Mouse (Mus musculus) macrophage (primary cell): ENCODE results near the gene Thada. TPM values are rescaled to one million over a fixed set of nuclear protein-coding genes. Genes with fewer than 3 reads are reported as not detected.

Experiments
- H3K27ac ChIP-seq: fragments of 350-480 bp; formaldehyde crosslinking; 2 replicates; pipeline ENCODE4 v1.9.0; 2021
- H3K36me3 ChIP-seq: fragments of 350-480 bp; formaldehyde crosslinking; 2 replicates; pipeline ENCODE4 v1.9.0; 2021; ENCODE audit errors: inconsistent target
- H3K4me3 ChIP-seq: fragments of 350-480 bp; formaldehyde crosslinking; 2 replicates; pipeline ENCODE4 v1.9.0; 2021; ENCODE audit errors: inconsistent target
- H3K79me2 ChIP-seq: fragments of 350-480 bp; formaldehyde crosslinking; 2 replicates; pipeline ENCODE4 v1.9.0; 2021; ENCODE audit errors: inconsistent target
- WGBS: methylation state at CpG from one replicate; pipeline ENCODE4 v1.1.7; 2026; ENCODE audit warnings: inconsistent platforms; ENCODE audit not compliant: missing documents; 5-methylcytosine and 5-hydroxymethylcytosine counted together
- polyA plus RNA-seq: library from polyadenylated mRNA; stranded (reverse); fragments of 250-400 nt; gene quantifications from 3 replicates; pipeline ENCODE4 v1.2.4, GENCODE M21; 2018; ENCODE audit warnings: inconsistent platforms

The Thada gene
- polyA plus RNA-seq, 1 experiment from 2014 or later: 6.0 TPM

DNA sequence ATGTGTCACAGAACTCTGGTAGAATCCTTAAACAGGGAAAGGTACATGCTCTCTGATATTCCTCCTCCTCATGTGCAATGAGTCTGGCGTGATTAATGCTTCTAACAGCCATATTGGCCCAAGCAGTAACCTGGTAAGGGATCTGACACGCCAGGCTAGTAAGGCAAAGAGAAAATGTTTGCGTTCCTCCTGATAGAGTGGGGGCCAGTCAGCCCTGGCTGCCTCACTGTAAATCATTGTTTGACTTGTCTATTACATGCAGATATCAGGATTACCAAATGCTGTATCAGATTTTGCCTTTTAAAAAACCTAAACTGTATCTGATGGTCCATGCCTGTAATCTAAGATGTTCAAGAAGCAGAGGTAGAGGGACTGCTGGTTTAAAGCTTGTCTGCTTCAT, 252.5 kb downstream of the Thada start:
- Histone ChIP-seq H3K4me3 (no peak overlapping the region), H3K36me3 (no peaks in the 10 kb centered on the region), H3K79me2 (no peaks in the 10 kb centered on the region), H3K27ac (no peak overlapping the region)
- WGBS: 92% methylated on average over 3 of the region's 3 CpGs

- Histone ChIP-seq H3K4me3 (no peak overlapping the region), H3K36me3 (no peaks in the 10 kb centered on the region), H3K79me2 (no peaks in the 10 kb centered on the region), H3K27ac (no peak overlapping the region)
- 94% methylated on average over 3 of the region's 3 CpGs for WGBS
These were observed 258.4 kb downstream of the Thada start for GRCm38 (mm10) chr17:84207611-84208010.

GRCm38 (mm10) chr17:84206239-84206638, 259.8 kb downstream of the Thada start:
- WGBS: 94% methylated on average over 3 of the region's 3 CpGs
- H3K36me3 ChIP-seq: no peaks in the 10 kb centered on the region
- no peak overlapping the region for H3K27ac ChIP-seq
- H3K4me3 ChIP-seq: no peak overlapping the region
- H3K79me2 ChIP-seq: no peaks in the 10 kb centered on the region

DNA sequence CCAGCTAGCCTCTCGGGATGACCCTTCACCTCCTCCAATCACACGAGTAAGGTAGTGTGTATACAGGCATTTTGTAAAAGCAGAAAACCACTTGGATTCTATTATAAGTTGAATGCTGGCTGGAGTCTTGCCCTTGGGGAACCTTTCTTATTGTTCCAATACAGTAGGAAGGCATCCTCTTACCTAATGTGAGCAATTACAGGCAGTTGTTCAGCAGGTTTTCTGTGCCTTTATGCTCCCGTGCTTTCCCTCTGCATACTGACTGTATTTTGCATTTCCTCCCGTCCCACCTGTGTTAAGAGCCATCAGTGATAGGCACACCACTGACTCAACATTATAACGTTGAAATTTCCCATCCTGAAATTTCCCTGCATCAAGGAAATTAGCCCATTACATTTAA, 261.0 kb downstream of the Thada start:
- WGBS: 94% methylated on average over 5 of the region's 5 CpGs
- H3K27ac ChIP-seq: no peak overlapping the region
- no peaks in the 10 kb centered on the region for H3K79me2 ChIP-seq
- no peaks in the 10 kb centered on the region for H3K36me3 ChIP-seq
- H3K4me3 ChIP-seq: no peak overlapping the region

GRCm38 (mm10) chr17:84203340-84203739, 262.7 kb downstream of the Thada start:
- H3K27ac ChIP-seq: no peak overlapping the region
- whole genome bisulfite sequencing: 94% methylated on average over 7 of the region's 7 CpGs
- no peaks in the 10 kb centered on the region for H3K79me2 ChIP-seq
- H3K36me3 ChIP-seq: no peaks in the 10 kb centered on the region
- no peak overlapping the region for H3K4me3 ChIP-seq

DNA sequence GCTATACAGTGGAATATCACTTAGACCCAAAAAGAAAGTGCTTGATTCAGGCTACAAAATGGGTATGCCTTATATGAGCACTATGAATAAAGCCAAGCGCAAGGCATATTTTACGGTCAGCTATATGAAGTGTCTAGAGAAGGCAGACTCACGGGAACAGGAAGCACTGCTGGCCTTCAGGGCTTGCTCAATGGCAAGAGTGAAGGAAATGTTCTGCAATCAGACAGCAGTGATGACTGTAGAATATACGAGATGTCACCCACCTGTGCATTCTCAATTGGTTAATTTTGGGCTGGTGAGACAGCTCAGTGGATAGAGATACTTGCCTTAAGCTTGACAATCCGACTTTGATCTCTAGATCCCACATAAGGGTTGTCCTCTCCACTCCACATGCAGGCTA, 264.8 kb downstream of the Thada start:
- WGBS: 61% methylated on average over 5 of the region's 5 CpGs
- Histone ChIP-seq H3K36me3 (no peaks in the 10 kb centered on the region), H3K27ac (no peak overlapping the region), H3K4me3 (no peak overlapping the region), H3K79me2 (no peaks in the 10 kb centered on the region)

DNA sequence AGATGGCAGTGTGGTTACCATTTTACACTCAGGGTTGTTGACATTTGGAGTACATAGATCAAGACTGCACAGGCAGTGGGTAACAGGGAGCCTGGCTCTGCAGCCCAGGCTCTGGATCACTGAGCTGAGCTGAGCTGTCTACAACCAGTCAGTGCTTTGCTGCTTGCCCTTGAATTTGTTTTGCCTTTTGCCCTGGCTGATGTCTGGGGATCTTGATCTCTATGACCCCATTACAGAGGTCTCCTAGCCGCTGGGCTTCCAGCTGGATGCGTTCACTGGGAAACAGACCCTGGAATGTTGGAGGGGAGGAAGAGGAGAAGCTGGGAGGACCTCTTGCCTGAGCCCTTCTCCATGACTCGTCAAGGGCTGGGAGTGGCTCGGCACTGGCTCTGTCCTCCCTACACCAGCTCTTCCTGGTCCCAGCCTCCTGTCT, 268.1 kb downstream of the Thada start:
- Histone ChIP-seq H3K27ac (no peak overlapping the region), H3K79me2 (no peaks in the 10 kb centered on the region), H3K36me3 (no peaks in the 10 kb centered on the region), H3K4me3 (no peak overlapping the region)
- WGBS: 100% methylated on average over 3 of the region's 4 CpGs

- Histone ChIP-seq H3K36me3 (peaks cover 6% of the 10 kb centered on the region; the same call in 1 of the 2 replicates), H3K4me3 (no peak overlapping the region), H3K27ac (no peak overlapping the region), H3K79me2 (no peaks in the 10 kb centered on the region)
These were observed 269.7 kb downstream of the Thada start for GRCm38 (mm10) chr17:84196329-84196728.

GRCm38 (mm10) chr17:84195835-84196234, 270.2 kb downstream of the Thada start:
- H3K4me3 ChIP-seq: no peak overlapping the region
- H3K27ac ChIP-seq: no peak overlapping the region
- 88% methylated on average over 3 of the region's 3 CpGs for WGBS
- H3K36me3 ChIP-seq: peaks cover 6% of the 10 kb centered on the region; the same call in 1 of the 2 replicates
- H3K79me2 ChIP-seq: no peaks in the 10 kb centered on the region

DNA sequence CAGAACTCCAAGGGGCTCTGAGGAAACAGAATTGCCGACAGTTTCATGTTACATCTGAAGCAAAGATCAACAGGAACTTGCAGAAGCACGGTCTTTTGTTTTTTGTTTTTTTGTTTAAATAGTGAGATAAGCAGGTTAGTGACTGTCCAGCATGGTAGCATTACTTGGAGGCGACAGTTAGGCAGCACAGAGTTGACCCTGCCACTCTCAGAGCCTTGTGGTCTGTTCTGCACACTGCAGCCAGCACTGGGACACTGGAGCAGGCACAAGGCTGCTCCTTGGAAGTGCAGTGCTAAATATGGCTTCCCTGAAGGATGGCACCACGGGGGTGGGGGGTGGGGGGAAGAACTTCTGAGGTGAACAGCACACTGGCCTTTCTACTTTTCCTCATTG, 271.0 kb downstream of the Thada start:
- WGBS: 63% methylated on average over 4 of the region's 4 CpGs
- H3K79me2 ChIP-seq: no peaks in the 10 kb centered on the region; the same call in 1 of the 2 replicates
- H3K27ac ChIP-seq: no peak overlapping the region
- H3K36me3 ChIP-seq: peaks cover 6% of the 10 kb centered on the region; the same call in 1 of the 2 replicates
- no peak overlapping the region for H3K4me3 ChIP-seq

DNA sequence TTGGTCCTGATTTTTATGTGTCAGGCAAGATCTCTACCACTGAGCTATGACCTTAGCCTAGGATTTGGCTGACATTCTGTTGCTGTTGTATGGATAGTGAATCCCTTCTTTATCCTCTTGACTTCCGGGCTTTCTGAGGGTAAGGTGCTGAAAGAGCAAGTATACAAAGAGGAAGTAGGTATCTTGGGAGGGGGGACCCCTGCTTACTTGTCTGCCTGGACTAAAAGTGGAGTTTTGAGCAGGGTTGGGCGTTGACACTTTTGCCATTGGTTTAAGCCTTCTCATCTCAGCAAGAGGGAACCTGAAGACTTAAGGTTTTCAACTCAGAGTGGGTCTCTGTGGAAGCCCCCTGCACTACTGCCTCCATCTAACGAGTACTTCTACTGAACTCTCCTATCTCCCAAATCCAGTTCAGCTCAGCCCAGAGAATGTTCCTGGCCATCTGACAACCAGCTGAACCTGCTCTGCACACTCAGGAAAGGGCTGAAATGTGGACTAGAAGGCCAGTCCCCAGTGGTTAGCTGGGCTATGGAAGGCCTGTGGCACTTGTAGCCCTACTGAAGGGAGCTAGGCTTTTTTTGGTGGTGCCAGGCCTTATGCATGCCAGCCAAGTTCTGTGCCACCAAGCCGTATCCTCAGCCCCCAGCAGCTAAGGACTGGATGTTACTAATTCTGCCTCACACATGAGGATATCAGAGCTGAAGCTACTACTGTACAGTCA, 271.6 kb downstream of the Thada start:
- no peak overlapping the region for H3K27ac ChIP-seq
- peaks cover 6% of the 10 kb centered on the region; the same call in 1 of the 2 replicates for H3K36me3 ChIP-seq
- no peaks in the 10 kb centered on the region; the same call in 1 of the 2 replicates for H3K79me2 ChIP-seq
- H3K4me3 ChIP-seq: no peak overlapping the region
- WGBS: 70% methylated on average over 4 of the region's 4 CpGs

GRCm38 (mm10) chr17:84193411-84193810, 272.6 kb downstream of the Thada start:
- H3K27ac ChIP-seq: no peak overlapping the region
- peaks cover 6% of the 10 kb centered on the region; the same call in 1 of the 2 replicates for H3K36me3 ChIP-seq
- no peak overlapping the region for H3K4me3 ChIP-seq
- H3K79me2 ChIP-seq: no peaks in the 10 kb centered on the region; the same call in 1 of the 2 replicates
- WGBS: 96% methylated on average over 9 of the region's 9 CpGs

DNA sequence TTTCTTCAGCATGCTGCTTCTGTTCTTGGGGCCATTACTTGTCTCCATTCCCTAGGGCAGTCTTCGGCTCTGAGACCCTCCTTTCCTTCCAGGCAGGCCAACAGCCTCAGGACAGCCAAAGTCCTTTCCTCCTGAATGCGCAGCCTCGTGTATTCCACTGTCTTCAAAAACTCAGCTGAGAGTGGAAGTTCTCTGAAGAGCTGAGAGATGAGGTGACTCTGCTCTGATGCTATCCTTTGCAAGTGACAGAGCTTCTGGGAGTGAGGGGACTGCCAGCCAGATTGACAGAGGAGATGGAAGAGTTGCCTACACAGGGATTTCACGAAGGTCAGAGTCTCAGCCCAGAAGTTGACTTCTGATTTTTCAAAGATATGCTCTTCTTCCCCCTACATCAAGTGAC, 274.1 kb downstream of the Thada start:
- Histone ChIP-seq H3K27ac (no peak overlapping the region), H3K4me3 (no peak overlapping the region)

DNA sequence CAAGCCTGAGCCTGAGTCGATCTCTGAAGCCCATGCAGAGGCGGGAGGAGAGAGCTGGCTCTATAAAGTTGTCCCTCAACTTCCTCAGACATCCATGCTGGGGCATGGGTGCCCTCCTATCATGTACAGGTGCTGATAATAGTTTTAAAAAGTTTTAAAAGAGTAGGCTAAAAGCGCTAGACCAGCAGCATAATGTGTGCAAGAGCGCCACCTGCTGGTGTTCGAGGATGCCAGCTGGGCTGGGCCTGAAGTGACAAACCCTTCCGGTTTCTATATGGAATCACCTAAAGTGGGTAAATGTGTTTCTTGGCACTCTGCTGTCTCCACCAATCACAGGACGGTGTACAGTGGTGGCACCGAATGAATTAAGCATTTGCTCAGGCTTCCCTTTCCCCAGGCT, 275.1 kb downstream of the Thada start:
- peaks cover 3% of the 10 kb centered on the region; the same call in 1 of the 2 replicates for H3K79me2 ChIP-seq
- WGBS: 14% methylated on average over 8 of the region's 8 CpGs
- no peak overlapping the region for H3K4me3 ChIP-seq
- H3K36me3 ChIP-seq: peaks cover 6% of the 10 kb centered on the region; the same call in 1 of the 2 replicates
- H3K27ac ChIP-seq: no peak overlapping the region

More for the DNA sequence above, 274.1 kb downstream of the Thada start:
- no peaks in the 10 kb centered on the region; the same call in 1 of the 2 replicates for H3K79me2 ChIP-seq
- H3K36me3 ChIP-seq: peaks cover 6% of the 10 kb centered on the region; the same call in 1 of the 2 replicates
- WGBS: 88% methylated on average over 4 of the region's 4 CpGs

- Histone ChIP-seq H3K36me3 (peaks cover 6% of the 10 kb centered on the region; the same call in 1 of the 2 replicates), H3K4me3 (peak overlapping the region; percentile 34; the same call in 1 of the 2 replicates)
- WGBS: 54% methylated on average over 4 of the region's 5 CpGs
These were observed 276.7 kb downstream of the Thada start for GRCm38 (mm10) chr17:84189127-84189854.

More at GRCm38 (mm10) chr17:84189127-84189854, 276.7 kb downstream of the Thada start:
- Histone ChIP-seq H3K79me2 (peaks cover 15% of the 10 kb centered on the region), H3K27ac (peak overlapping the region; percentile 94)
